Mouse (Mus musculus): ENCODE measurements at regions not wholly inside any gene's neighbourhood (a gene's known extent, or its start where the extent isn't known, plus 50 kb on each side); places are given as distances from the start of the nearest gene placed in this dataset.

- TF ChIP-seq POLR2A (IDR thresholded peaks at IDR 0.05; ENCODE audit: extremely low read depth, insufficient read depth, low read length) (no peak), CTCF (IDR thresholded peaks at IDR 0.05; ENCODE audit: extremely low read depth, insufficient read depth, low read length) (no peak)
Measured at GRCm38 (mm10) chr10:117472568-117472930, 92.7 kb upstream of the Cpsf6 start.
